Mouse (Mus musculus) gonadal fat pad, adult 2 months (tissue): ENCODE data around the gene Smad9. TPM values are rescaled to one million over a fixed set of nuclear protein-coding genes. Genes with fewer than 3 reads are reported as not detected.

Experiments used
- DNase-seq: peaks from one replicate; pipeline ENCODE4 v3.0.0-alpha.2; 2012; ENCODE audit warnings: low read depth
- polyA plus RNA-seq: library from polyadenylated mRNA; depleted of rRNA; stranded (reverse); fragments of >200 nt; gene quantifications from 2 replicates; pipeline ENCODE4 v1.2.3, GENCODE M21; 2012; rRNA removed

Smad9 gene
- polyA plus RNA-seq, 1 experiment = 0.96 TPM

DNA sequence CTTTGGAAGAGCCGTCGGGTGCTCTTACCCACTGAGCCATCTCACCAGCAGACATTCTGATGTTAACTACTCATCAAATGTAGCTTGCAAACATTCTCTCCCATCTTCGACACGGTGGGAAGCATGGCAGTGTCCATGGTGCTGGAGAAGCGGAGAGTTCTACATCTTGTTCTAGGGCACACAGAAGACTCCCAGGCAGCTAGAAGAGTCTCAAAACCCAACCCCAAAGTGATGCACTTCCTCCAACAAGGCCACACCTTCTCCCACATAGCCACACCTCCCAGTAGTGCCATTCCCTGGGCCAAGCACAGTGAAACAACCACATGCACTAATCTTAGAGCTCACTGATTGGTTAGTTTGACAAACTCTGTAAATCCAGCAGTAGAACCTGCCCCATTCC is 53.7 kb downstream of the Smad9 start:
- DNase-seq = no peak

DNA sequence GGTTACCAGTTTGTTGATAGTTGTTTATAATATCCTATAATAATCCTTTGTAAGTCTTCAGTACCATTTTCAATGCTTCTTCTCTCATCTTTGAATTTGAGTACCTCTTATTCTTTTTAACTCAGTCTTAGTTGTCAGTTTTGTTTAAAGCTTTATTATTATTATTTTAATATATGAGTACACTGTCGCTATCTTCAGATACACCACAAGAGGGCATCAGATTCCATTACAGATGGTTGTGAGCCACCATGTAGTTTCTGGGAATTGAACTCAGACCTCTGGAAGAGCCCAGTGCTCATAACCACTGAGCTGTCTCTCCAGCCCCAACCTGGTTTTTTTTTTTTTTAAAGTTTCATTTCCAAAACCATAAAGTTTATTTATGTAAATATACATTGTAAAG is 56.2 kb downstream of the Smad9 start:
- no peak for DNase-seq

DNA sequence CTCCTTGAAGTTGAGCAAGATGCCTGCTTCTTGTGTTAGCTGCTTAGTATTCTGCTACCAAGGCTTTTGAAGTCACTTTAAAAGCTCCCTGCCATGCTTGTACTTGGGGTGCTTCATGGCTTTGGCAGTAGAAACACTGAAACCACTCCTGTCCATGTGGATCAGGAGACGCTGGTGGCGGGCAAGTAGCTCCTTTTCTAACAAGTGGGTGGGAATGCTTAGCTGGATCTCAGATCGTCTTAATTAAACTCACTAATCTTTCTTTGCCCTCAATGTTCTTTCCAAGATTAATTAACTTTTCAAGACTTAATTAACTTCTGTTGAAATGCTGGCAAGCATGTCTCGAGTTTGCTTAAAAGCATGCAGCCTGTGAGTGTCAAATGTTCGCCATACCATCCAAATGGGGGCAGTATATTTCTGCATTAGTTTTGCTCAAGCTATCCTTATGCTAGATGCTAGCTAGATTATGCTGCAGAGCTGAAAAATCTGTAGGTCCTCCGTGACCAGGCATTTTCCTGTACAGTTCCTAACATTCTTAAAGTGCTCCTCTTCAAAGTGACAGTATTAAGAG is 58.1 kb downstream of the Smad9 start:
- DNase-seq = no peak

DNA sequence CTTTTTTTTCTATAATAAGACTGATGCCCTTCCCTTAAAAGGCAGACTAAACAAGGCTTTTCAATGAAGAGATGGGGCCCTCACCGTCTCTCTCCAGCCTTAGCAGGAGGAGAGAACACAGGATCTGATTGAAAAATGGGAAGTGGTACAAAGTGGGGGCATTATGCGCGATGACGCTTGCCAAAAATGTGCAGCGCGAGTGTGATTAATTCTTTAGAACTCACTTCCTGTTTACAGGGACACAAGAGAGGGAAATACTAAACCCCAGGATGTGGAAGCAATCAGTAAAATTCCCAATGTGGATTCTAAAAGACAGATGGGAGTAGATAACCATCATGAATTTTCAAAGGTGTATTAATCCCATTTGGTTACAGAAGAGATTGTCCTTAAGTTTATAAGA is 59.2 kb downstream of the Smad9 start:
- DNase-seq = no peak

DNA sequence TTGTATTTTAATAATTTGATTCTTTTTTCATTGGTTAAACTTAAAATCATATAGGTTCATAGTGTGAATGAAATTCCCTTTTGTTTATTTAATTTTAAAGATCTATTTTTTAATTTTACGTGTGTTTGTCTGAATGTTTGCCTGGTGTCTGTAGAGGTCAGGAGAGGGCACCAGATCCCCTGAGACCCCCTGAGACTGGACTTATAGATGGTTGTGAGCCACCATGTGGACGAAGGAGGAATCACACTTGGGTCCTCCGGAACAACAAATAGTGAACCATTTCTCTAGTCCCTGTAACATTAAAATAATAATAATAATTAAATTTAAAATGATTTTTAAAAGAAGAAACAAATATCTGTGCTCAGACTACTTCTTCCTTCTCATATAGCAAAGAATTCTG is 59.9 kb downstream of the Smad9 start:
- DNase-seq = no peak

DNA sequence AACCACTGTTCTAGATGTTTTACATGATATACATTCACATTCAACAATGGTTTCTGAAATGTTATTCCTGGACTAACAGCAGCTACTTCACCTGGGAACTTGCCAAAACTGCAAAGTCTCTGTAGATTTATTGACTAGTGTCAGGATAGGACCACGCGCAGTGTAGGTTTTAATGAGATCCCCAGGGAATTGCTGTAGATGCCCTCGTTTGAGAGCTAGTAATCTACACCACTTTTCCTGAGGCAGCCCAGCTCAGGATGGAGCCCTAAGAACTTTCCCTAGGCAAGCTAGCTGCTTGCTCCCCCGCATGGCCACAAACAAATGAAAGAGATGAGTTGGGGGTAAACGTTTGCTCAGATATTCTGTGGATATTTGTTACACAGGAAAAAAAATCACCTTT is 67.1 kb downstream of the Smad9 start:
- no peak for DNase-seq

DNA sequence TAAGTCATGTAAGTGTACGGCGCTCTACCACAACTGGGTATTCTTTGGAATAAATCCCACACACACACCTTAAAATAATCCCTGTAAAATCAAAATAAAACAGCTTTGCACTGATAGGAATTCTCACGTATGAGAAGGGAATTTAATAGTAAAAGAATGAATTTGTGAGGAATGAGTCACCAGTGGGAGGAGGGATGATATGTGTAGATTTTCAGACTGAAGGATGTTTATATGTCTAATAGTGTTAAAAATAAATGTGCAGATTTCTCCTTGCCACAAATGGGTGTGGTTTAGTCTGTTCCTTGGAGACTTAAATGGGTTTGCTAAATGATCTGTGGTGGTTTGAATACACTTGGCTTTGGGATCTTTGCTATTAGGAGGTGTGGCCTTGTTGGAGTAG is 77.1 kb downstream of the Smad9 start:
- DNase-seq = no peak

- no peak for DNase-seq
These were observed 80.0 kb downstream of the Smad9 start for GRCm38 (mm10) chr3:54835421-54835820.

Other genes with a start within 250 kb of the Smad9 start
- gene Supt20, start 62.8 kb upstream of the Smad9 start, polyA plus RNA-seq = 50.8 and 51.2 TPM in 2 replicates
- not detected in 2 replicates for gene Gm21958, start 41.2 kb upstream of the Smad9 start, polyA plus RNA-seq
- gene Exosc8, start 20.2 kb upstream of the Smad9 start, polyA plus RNA-seq = 19.4 and 25.1 TPM in 2 replicates
- 22.1 and 27.3 TPM in 2 replicates for gene Alg5, start 20.0 kb upstream of the Smad9 start, polyA plus RNA-seq
- gene Rfxap, start 52.2 kb downstream of the Smad9 start, polyA plus RNA-seq = 14.5 and 19.3 TPM in 2 replicates
- not detected in 2 replicates for gene Sertm1, start 160.3 kb downstream of the Smad9 start, polyA plus RNA-seq